ENCODE assay signal across 12 mouse cellular contexts in genomic region chr2:27895648-27896047, GRCm38 (mm10).
"Had no signal": no experiment of that assay in that cellular context is flagged by ENCODE, and none has a peak within 500 bp of the region (broad histone marks: within the 10 kb centered on the region; RNA-seq: fewer than 3 reads in every experiment).

No protein-coding gene starts in this region.

- DNase-seq: kidney, adult 9 months; kidney, postnatal 10 days; kidney, postnatal 4 days; left cerebral cortex, postnatal 4 days; lung, embryonic 14.5 days; lung, postnatal 10 days; midbrain, embryonic 14.5 days; thymus, postnatal 4 days had no signal

- H3K27ac ChIP-seq: layer of hippocampus, adult 2 months; liver, embryonic 12.5 days; midbrain, embryonic 10.5 days; stomach, postnatal 0 days had no signal

- H3K4me3 ChIP-seq: layer of hippocampus, adult 2 months; liver, embryonic 12.5 days; midbrain, embryonic 10.5 days had no signal

- H3K9me3 ChIP-seq: liver, embryonic 12.5 days; midbrain, embryonic 10.5 days had no signal

- H3K4me1 ChIP-seq: liver, embryonic 12.5 days had no signal

- H3K4me2 ChIP-seq: liver, embryonic 12.5 days; lung, embryonic 14.5 days had no signal

- H3K36me3 ChIP-seq: liver, embryonic 12.5 days; midbrain, embryonic 10.5 days had no signal

- H3K9ac ChIP-seq: liver, embryonic 12.5 days; lung, embryonic 14.5 days had no signal

- ATAC-seq: liver, embryonic 12.5 days had no signal
